Mouse (Mus musculus) CH12.LX (cell line): ENCODE results near the gene Cpb2. TPM values are rescaled to one million over a fixed set of nuclear protein-coding genes. Genes with fewer than 3 reads are reported as not detected.

ENCODE experiments used
- DNase-seq: peaks from one replicate; pipeline ENCODE4 v3.0.0-alpha.2; 2013; ENCODE audit errors: extremely low read depth
- H3K27ac ChIP-seq: 2 replicates; pipeline ENCODE4 v1.5.1; 2012; ENCODE audit warnings: low read depth, mild to moderate bottlenecking, control low read depth, moderate library complexity; ENCODE audit not compliant: insufficient read depth
- H3K27me3 ChIP-seq: replicated peaks from 2 replicates; pipeline ENCODE3; 2012; ENCODE audit warnings: inconsistent platforms
- H3K36me3 ChIP-seq, 2 experiments: replicated peaks in 1 of 2; 2 replicates each; pipeline versions ENCODE3 to v1.6.1; 2012; ENCODE audit warnings: inconsistent platforms in 1 of 2, low read length in 1 of 2, mild to moderate bottlenecking in 1 of 2, mixed read lengths in 1 of 2, moderate library complexity in 1 of 2; ENCODE audit not compliant: control insufficient read depth in 1 of 2, insufficient read depth in 1 of 2
- H3K4me1 ChIP-seq, 2 experiments: 2 replicates each; pipeline ENCODE4 v1.6.1; 2012; ENCODE audit warnings: inconsistent platforms in 1 of 2, moderate library complexity in 1 of 2; ENCODE audit not compliant: insufficient read depth in 2 of 2, control insufficient read depth in 1 of 2
- H3K4me2 ChIP-seq: 2 replicates; pipeline ENCODE4 v1.6.1; 2012; ENCODE audit warnings: low read depth, mild to moderate bottlenecking, control low read depth; ENCODE audit not compliant: poor library complexity, insufficient read depth, severe bottlenecking
- H3K4me3 ChIP-seq, 3 experiments: fragments of 150-350 bp in 1 of 3; sonication (generic) in 1 of 3; replicated peaks in 1 of 3; 2 replicates each; pipeline versions ENCODE3 to v1.5.1; 2011 to 2012; ENCODE audit warnings: low read depth in 2 of 3, low read length in 2 of 3, mild to moderate bottlenecking in 2 of 3, moderate library complexity in 2 of 3, control low read depth in 1 of 3, improper control_type of control experiment in 1 of 3, inconsistent platforms in 1 of 3, mixed read lengths in 1 of 3; ENCODE audit not compliant: poor library complexity in 1 of 3
- H3K79me2 ChIP-seq: replicated peaks from 2 replicates; pipeline ENCODE4 v1.6.1; 2012; ENCODE audit warnings: mild to moderate bottlenecking, moderate library complexity; ENCODE audit not compliant: control insufficient read depth, poor library complexity, insufficient read depth, severe bottlenecking; ENCODE audit errors: extremely low read depth
- H3K9ac ChIP-seq: 2 replicates; pipeline ENCODE4 v1.6.1; 2012; ENCODE audit warnings: low read depth, mild to moderate bottlenecking, control low read depth, moderate library complexity; ENCODE audit not compliant: insufficient read depth
- H3K9me3 ChIP-seq: replicated peaks from 2 replicates; pipeline ENCODE3; 2012; ENCODE audit warnings: low read length, inconsistent platforms, mixed read lengths
- BHLHE40 ChIP-seq: IDR thresholded peaks from 2 replicates; pipeline ENCODE4 v1.6.1; 2011; ENCODE audit warnings: mild to moderate bottlenecking, low read depth, low read length, improper control_type of control experiment
- CHD1 ChIP-seq: IDR thresholded peaks from 2 replicates; pipeline ENCODE4 v1.6.1; 2012; ENCODE audit warnings: low read depth, low read length, improper control_type of control experiment, inconsistent platforms
- CHD2 ChIP-seq: IDR thresholded peaks from 2 replicates; pipeline ENCODE4 v1.6.1; 2011; ENCODE audit warnings: low read length, improper control_type of control experiment
- CTCF ChIP-seq, 2 experiments: IDR thresholded peaks in 1 of 2; conservative IDR thresholded peaks in 1 of 2; 2 replicates each; pipeline ENCODE4 v1.5.1; 2011 to 2012; ENCODE audit warnings: low read depth in 2 of 2, low read length in 2 of 2, improper control_type of control experiment in 1 of 2, inconsistent platforms in 1 of 2, mild to moderate bottlenecking in 1 of 2, moderate library complexity in 1 of 2
- E2F4 ChIP-seq: IDR thresholded peaks from 2 replicates; pipeline ENCODE4 v1.6.1; 2011; ENCODE audit warnings: low read depth, low read length, improper control_type of control experiment; ENCODE audit not compliant: insufficient replicate concordance
- ELF1 ChIP-seq: IDR thresholded peaks from 2 replicates; pipeline ENCODE4 v1.6.1; 2014; ENCODE audit warnings: low read depth, mild to moderate bottlenecking, inconsistent platforms, low read length, improper control_type of control experiment
- EP300 ChIP-seq: IDR thresholded peaks from 2 replicates; pipeline ENCODE4 v1.6.1; 2011; ENCODE audit warnings: low read length, improper control_type of control experiment
- ETS1 ChIP-seq: conservative IDR thresholded peaks from 2 replicates; pipeline ENCODE4 v1.6.1; 2012; ENCODE audit warnings: low read depth, mild to moderate bottlenecking, inconsistent platforms, low read length, improper control_type of control experiment, moderate library complexity
- GABPA ChIP-seq: IDR thresholded peaks from 2 replicates; pipeline ENCODE4 v1.6.1; 2012; ENCODE audit warnings: low read depth, low read length, improper control_type of control experiment, inconsistent platforms; ENCODE audit not compliant: insufficient replicate concordance
- HCFC1 ChIP-seq: IDR thresholded peaks from 2 replicates; pipeline ENCODE4 v1.6.1; 2012; ENCODE audit warnings: low read depth, mild to moderate bottlenecking, inconsistent platforms, low read length, improper control_type of control experiment
- IRF4 ChIP-seq: IDR thresholded peaks from 2 replicates; pipeline ENCODE4 v1.6.1; 2014; ENCODE audit warnings: low read depth, mild to moderate bottlenecking, inconsistent platforms, low read length, improper control_type of control experiment
- JUN ChIP-seq: IDR thresholded peaks from 2 replicates; pipeline ENCODE4 v1.6.1; 2011; ENCODE audit warnings: low read depth, mild to moderate bottlenecking, low read length, improper control_type of control experiment, moderate library complexity; ENCODE audit not compliant: insufficient read depth
- JUND ChIP-seq: conservative IDR thresholded peaks from 2 replicates; pipeline ENCODE4 v1.6.1; 2011; ENCODE audit warnings: low read depth, low read length, improper control_type of control experiment
- KAT2A ChIP-seq: IDR thresholded peaks from 2 replicates; pipeline ENCODE4 v1.6.1; 2012; ENCODE audit warnings: low read length, improper control_type of control experiment, inconsistent platforms; ENCODE audit not compliant: insufficient replicate concordance
- MAFK ChIP-seq: IDR thresholded peaks from 2 replicates; pipeline ENCODE4 v1.6.1; 2011; ENCODE audit warnings: low read length, improper control_type of control experiment; ENCODE audit not compliant: insufficient replicate concordance
- MAX ChIP-seq: IDR thresholded peaks from 2 replicates; pipeline ENCODE4 v1.6.1; 2011; ENCODE audit warnings: low read length, improper control_type of control experiment
- MAZ ChIP-seq: IDR thresholded peaks from 2 replicates; pipeline ENCODE4 v1.6.1; 2012; ENCODE audit warnings: low read depth, mild to moderate bottlenecking, inconsistent platforms, low read length, improper control_type of control experiment, moderate library complexity
- MEF2A ChIP-seq: IDR thresholded peaks from 2 replicates; pipeline ENCODE4 v1.6.1; 2014; ENCODE audit warnings: low read depth, mild to moderate bottlenecking, inconsistent platforms, low read length, improper control_type of control experiment, borderline replicate concordance
- MXI1 ChIP-seq: IDR thresholded peaks from 2 replicates; pipeline ENCODE4 v1.6.1; 2011; ENCODE audit warnings: mild to moderate bottlenecking, low read depth, low read length, improper control_type of control experiment
- MYC ChIP-seq: IDR thresholded peaks from 2 replicates; pipeline ENCODE4 v1.6.1; 2011; ENCODE audit warnings: low read depth, mild to moderate bottlenecking, improper control_type of control experiment, low read length
- NELFE ChIP-seq: IDR thresholded peaks from 2 replicates; pipeline ENCODE4 v1.6.1; 2011; ENCODE audit warnings: low read depth, low read length, improper control_type of control experiment
- NRF1 ChIP-seq: IDR thresholded peaks from 2 replicates; pipeline ENCODE4 v1.6.1; 2014; ENCODE audit warnings: low read depth, mild to moderate bottlenecking, inconsistent platforms, low read length, improper control_type of control experiment, moderate library complexity
- PAX5 ChIP-seq: IDR thresholded peaks from 2 replicates; pipeline ENCODE4 v1.6.1; 2012; ENCODE audit warnings: low read length, inconsistent platforms, mixed read lengths
- POLR2A ChIP-seq: IDR thresholded peaks from 2 replicates; pipeline ENCODE4 v1.6.1; 2011; ENCODE audit warnings: low read depth, mild to moderate bottlenecking, improper control_type of control experiment, low read length
- POLR2AphosphoS2 ChIP-seq: IDR thresholded peaks from 2 replicates; pipeline ENCODE4 v1.6.1; 2011; ENCODE audit warnings: low read depth, low read length, improper control_type of control experiment
- RAD21 ChIP-seq: IDR thresholded peaks from 2 replicates; pipeline ENCODE4 v1.6.1; 2011; ENCODE audit warnings: low read depth, mild to moderate bottlenecking, low read length, improper control_type of control experiment, moderate library complexity
- RCOR1 ChIP-seq: conservative IDR thresholded peaks from 2 replicates; pipeline ENCODE4 v1.6.1; 2012; ENCODE audit warnings: low read depth, mild to moderate bottlenecking, inconsistent platforms, low read length, improper control_type of control experiment
- SIN3A ChIP-seq: IDR thresholded peaks from 2 replicates; pipeline ENCODE4 v1.6.1; 2012; ENCODE audit warnings: low read length, improper control_type of control experiment, inconsistent platforms
- SMC3 ChIP-seq: IDR thresholded peaks from 2 replicates; pipeline ENCODE4 v1.6.1; 2011; ENCODE audit warnings: low read depth, low read length, improper control_type of control experiment
- TBP ChIP-seq: conservative IDR thresholded peaks from 2 replicates; pipeline ENCODE4 v1.6.1; 2011; ENCODE audit warnings: low read depth, low read length, improper control_type of control experiment
- TCF12 ChIP-seq: IDR thresholded peaks from 2 replicates; pipeline ENCODE4 v1.6.1; 2014; ENCODE audit warnings: low read depth, mild to moderate bottlenecking, inconsistent platforms, low read length, improper control_type of control experiment
- UBTF ChIP-seq: IDR thresholded peaks from 2 replicates; pipeline ENCODE4 v1.6.1; 2012; ENCODE audit warnings: low read depth, mild to moderate bottlenecking, inconsistent platforms, low read length, improper control_type of control experiment, moderate library complexity
- USF1 ChIP-seq: IDR thresholded peaks from 2 replicates; pipeline ENCODE4 v1.6.1; 2014; ENCODE audit warnings: low read depth, mild to moderate bottlenecking, inconsistent platforms, low read length, improper control_type of control experiment
- USF2 ChIP-seq: conservative IDR thresholded peaks from 2 replicates; pipeline ENCODE4 v1.6.1; 2011; ENCODE audit warnings: low read depth, low read length, improper control_type of control experiment
- ZC3H11A ChIP-seq: IDR thresholded peaks from 2 replicates; pipeline ENCODE4 v1.6.1; 2012; ENCODE audit warnings: low read depth, mild to moderate bottlenecking, inconsistent platforms, low read length, improper control_type of control experiment
- ZKSCAN1 ChIP-seq: IDR thresholded peaks from 2 replicates; pipeline ENCODE4 v1.6.1; 2012; ENCODE audit warnings: low read depth, inconsistent platforms, low read length, improper control_type of control experiment, borderline replicate concordance
- ZMIZ1 ChIP-seq: IDR thresholded peaks from 2 replicates; pipeline ENCODE4 v1.6.1; 2012; ENCODE audit warnings: low read depth, mild to moderate bottlenecking, inconsistent platforms, low read length, improper control_type of control experiment
- ZNF384 ChIP-seq: IDR thresholded peaks from 2 replicates; pipeline ENCODE4 v1.6.1; 2012; ENCODE audit warnings: low read depth, low read length, improper control_type of control experiment, inconsistent platforms
- dilution Hi-C: fragments of 300-500 bp; cut with MboI; formaldehyde crosslinking; loops from 2 replicates; pipeline ENCODE4 v1.14.3; 2020; ENCODE audit warnings: low sequenced_read_pairs; ENCODE audit not compliant: extremely low pct_unique_long_range_greater_than_20kb, extremely low pct_ligation_motif_present
- in situ Hi-C: fragments of 300-500 bp; cut with MboI; formaldehyde crosslinking; loops from 3 replicates; pipeline ENCODE4 v1.14.3; 2019; ENCODE audit warnings: low sequenced_read_pairs, low pct_ligation_motif_present, low pct_unique_long_range_greater_than_20kb, mixed read lengths
- polyA plus RNA-seq: library from polyadenylated mRNA; unstranded; fragments of >175 nt; gene quantifications from 2 replicates; pipeline ENCODE4 v1.2.1, GENCODE M21; 2012; ENCODE audit warnings: low read depth; ENCODE audit not compliant: insufficient read length
- total RNA-seq, 2 experiments: library from RNA; depleted of rRNA; stranded (reverse); fragments of 300-350 nt in 1 of 2; fragments of >200 nt in 1 of 2; gene quantifications; 2 replicates each; pipeline ENCODE4 v1.2.3; 2012 to 2014

The Cpb2 gene
- total and polyA plus RNA-seq, 3 experiments = not detected

GRCm38 (mm10) chr14:75284193-75284915 lies 42.3 kb downstream of the Cpb2 start, which contains the start of gene Zc3h13:
Zc3h13 (plus strand) TSS chr14:75284373.
- DNase-seq = peak; percentile 93
- no peaks in the 10 kb centered on the region for H3K9me3 ChIP-seq
- peaks cover 28% of the 10 kb centered on the region for H3K79me2 ChIP-seq
- TF ChIP-seq NRF1 (peak; percentile 45), CHD1 (no peak), JUND (no peak), ZC3H11A (no peak), MEF2A (peak; percentile 72; the same call in 1 of the 2 replicates), UBTF (0 out of 2 replicates have a peak, but pooled peaks have one; percentile 50), PAX5 (no peak), MXI1 (peak; percentile 92), EP300 (no peak), GABPA (no peak), MAX (peak; percentile 51; the same call in 1 of the 2 replicates), HCFC1 (peak; percentile 92), USF1 (no peak), POLR2A (peak; percentile 94), IRF4 (peak; percentile 37; the same call in 1 of the 2 replicates), MYC (peak; percentile 54; the same call in 1 of the 2 replicates), BHLHE40 (0 out of 2 replicates have a peak, but pooled peaks have one; percentile 44), ELF1 (peak; percentile 97), MAFK (no peak), E2F4 (no peak), POLR2AphosphoS2 (peak; percentile 80; the same call in 1 of the 2 replicates), ZMIZ1 (peak; percentile 94), ETS1 (0 out of 2 replicates have a peak, but pooled peaks have one; percentile 15), TCF12 (peak; percentile 78; the same call in 1 of the 2 replicates), USF2 (no peak), SIN3A (peak; percentile 94), ZKSCAN1 (no peak), RAD21 (no peak), CHD2 (no peak), NELFE (peak; percentile 86), CTCF (conservative IDR thresholded peaks at IDR 0.05 in 1 of 2, IDR thresholded peaks at IDR 0.05 in 1 of 2; ENCODE audit: low read depth in 2 of 2, low read length in 2 of 2) (no peak), MAZ (0 out of 2 replicates have a peak, but pooled peaks have one; percentile 32), SMC3 (no peak), TBP (peak; percentile 71), ZNF384 (no peak), RCOR1 (no peak), JUN (no peak), KAT2A (peak; percentile 77; the same call in 1 of the 2 replicates)
- TF ChIP-seq, all 38 proteins: peak for 20
- Histone ChIP-seq H3K27me3 (peaks cover 26% of the 10 kb centered on the region), H3K4me2 (peak within 1 kb of the TSS; percentile 88), H3K4me1 (peaks cover 0 to 16% of the 10 kb centered on the region in 2 experiments; a peak in 2 of 4 replicates), H3K9ac (peak within 1 kb of the TSS; percentile 91), H3K27ac (no peak within 1 kb of the TSS), H3K36me3 (no peaks in the 10 kb centered on the region), H3K4me3 (peak within 1 kb of the TSS; percentile 81 to 95 (median 92))
- dilution Hi-C loops (no loop called here), in situ Hi-C loops (no loop called here)
